Mouse (Mus musculus) embryo, embryonic 10 days (tissue): Measurements from ENCODE around the gene Kif22.

Experiments
- DNase-seq: peaks from one replicate; pipeline ENCODE4 v3.0.0-alpha.2; 2015; ENCODE audit warnings: low spot score

The Kif22 gene

DNA sequence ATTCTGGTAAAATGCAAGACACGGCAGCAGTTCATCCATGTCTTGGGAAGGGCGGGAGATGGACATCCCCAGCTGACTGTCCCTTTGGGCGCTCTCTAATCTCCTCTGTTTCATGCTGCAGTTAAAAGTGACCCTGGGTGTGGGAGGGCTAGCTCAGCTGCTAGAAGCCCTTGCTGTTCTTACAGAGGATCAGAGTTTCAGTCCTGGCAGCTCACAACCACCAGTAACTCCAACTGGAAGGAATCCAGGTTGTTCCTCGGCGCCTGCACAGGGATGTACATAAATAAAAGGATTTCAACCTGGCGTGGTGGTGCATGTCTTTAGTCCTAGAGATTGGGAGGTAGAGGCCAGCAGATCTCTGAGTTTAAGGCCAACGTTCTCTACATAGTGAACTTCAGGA lies 59.2 kb downstream of the Kif22 start:
- no peak for DNase-seq

DNA sequence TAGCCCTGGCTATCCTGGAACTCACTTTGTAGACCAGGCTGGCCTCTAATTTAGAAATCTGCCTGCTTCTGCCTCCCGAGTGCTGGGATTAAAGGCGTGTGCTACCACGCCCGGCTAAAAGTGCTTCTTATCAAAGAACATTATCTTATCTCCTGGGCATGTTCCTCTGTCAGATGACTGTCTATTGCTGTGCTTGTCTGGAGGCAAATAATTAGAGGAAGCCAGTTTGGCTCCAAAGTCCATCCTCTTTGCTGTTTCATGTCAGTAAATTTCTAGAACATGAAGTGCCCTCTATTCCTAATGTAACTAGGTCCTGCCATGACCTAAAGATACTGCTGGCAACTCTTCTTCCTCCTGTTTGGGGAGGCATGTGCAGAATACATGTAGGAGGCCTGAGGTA lies 60.2 kb downstream of the Kif22 start:
- DNase-seq = no peak

DNA sequence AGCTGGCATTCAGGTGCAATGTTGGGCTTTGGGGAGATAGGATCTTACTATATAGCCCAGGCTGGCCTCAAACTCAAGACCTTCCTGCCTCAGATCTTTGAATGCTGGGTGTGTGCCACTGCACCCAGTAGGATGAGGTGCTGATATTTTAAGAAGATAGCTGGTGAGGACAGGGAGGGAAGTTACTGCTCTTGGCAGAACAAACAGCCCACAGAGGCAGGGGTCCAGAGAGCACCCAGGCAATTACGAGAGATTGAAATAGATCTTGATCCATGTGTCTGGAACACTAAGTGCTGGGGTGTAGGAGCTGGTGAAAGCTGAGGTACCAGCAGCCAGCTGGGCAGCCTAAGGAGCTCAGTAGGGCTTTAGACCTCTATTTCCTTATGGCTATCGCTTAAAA lies 60.7 kb downstream of the Kif22 start:
- DNase-seq = no peak

DNA sequence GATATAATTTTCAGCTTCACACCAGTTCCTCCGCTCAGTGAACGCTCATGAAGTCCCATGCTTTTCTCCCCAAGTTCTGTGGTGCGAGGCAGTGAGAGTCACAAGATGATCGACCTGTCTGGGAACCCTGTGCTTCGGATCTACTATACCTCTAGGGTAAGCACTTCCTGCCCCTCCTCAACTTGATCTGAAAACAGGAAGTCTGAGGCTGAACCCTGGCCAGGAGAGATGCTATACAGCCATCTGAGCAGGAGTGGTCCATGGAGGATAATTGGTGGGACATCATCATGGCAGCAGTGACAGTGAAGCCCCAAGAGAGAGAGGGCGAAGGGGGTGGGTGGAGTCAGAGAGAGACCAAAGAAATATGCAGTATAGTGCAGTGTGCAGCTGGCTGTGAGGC lies 63.4 kb downstream of the Kif22 start:
- no peak for DNase-seq
